ENCODE assay signal across 2 mouse cellular contexts in genomic region chr11:104155899-104156298, GRCm38 (mm10).
TF ChIP-seq lines count a peak whose summit lies in the region.

No protein-coding gene starts in this region.

TF ChIP-seq in CH12.LX, 34 proteins besides CTCF, POLR2A, EP300 and RAD21:
- TF ChIP-seq E2F4 (IDR thresholded peaks at IDR 0.05; ENCODE audit: insufficient replicate concordance, low read depth, low read length): no peak
- 0 out of 2 replicates have a peak, but pooled peaks have one; percentile 32 for TF ChIP-seq ZKSCAN1 (IDR thresholded peaks at IDR 0.05; ENCODE audit: borderline replicate concordance, low read depth, low read length)

TF ChIP-seq in MEL, 35 proteins besides CTCF, POLR2A, EP300 and RAD21:
- TF ChIP-seq ZKSCAN1 (IDR thresholded peaks at IDR 0.05; ENCODE audit: low read depth, low read length) (peak; percentile 63; the same call in 1 of the 2 replicates), MAX (IDR thresholded peaks at IDR 0.05; ENCODE audit: low read length) (no peak), JUND (IDR thresholded peaks at IDR 0.05; ENCODE audit: low read depth, low read length) (no peak)
